Mouse (Mus musculus) activated CD4-positive, CD25-positive, alpha-beta regulatory T cell, adult 9 weeks (primary cell): ENCODE measurements around the gene LTO1. TPM values are rescaled to one million over a fixed set of nuclear protein-coding genes. Genes with fewer than 3 reads are reported as not detected.

Experiments
- polyA plus RNA-seq: library from polyadenylated mRNA; unstranded; fragments of 100-300 nt; shearing (Covaris generic); gene quantifications from one replicate; pipeline ENCODE4 v1.2.1, GENCODE M21; 2017

LTO1 gene
- polyA plus RNA-seq, result 29.3 TPM

DNA sequence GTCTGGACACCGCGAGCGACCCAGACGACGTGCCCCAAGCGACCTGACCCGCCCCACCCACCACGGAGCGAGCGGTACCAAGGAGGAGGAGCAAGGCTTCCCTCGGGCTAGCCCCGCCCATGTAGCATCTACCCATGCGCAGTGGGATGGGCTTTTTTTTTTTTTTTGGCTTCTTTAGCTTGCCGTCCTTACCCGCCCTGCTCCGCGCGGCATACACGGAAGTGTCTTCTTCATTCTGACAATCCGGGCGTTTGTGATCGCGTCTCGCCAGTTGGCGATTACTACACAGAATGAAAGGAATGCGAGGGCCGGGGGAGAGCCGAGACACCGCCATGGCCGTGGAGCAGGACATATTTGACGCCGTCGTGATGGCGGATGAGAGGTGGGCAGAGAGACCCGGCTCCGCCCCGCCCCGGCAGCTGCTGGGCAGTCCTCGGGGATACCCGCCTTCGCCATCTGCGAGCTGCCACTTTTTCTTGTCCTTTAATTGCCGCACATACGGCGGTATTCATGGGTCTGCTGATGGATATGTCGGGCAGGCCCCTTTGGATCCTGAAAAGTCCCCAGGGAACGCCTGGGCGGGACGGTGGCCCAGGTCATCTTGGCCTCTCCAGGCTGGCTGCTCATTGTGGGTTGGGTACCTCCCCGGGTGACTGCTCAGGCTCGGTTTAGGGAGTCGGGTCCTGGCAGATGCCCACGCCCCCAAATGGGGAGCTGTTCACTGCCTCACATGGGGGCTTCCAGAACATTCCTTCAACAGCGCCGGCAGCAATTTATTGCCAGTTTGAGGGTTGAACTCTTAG, at the start of gene LTO1:
LTO1 (plus strand) TSS at position 153 of the 803 bp plus-strand sequence.

GRCm38 (mm10) chr7:144896294-144897218, 18.3 kb upstream of the LTO1 start, which contains the start of gene Fgf15:
Gene Fgf15, plus strand, starts transcription at chr7:144896531.

GRCm38 (mm10) chr7:144939344-144940002, 24.6 kb downstream of the LTO1 start, which contains the start of gene Ccnd1:
Gene Ccnd1, minus strand, starts transcription at chr7:144939925.

Other genes starting within 250 kb of the LTO1 start
- gene Ano1, start 163.1 kb upstream of the LTO1 start, polyA plus RNA-seq, result not detected
- not detected for gene Fgf3, start 77.0 kb upstream of the LTO1 start, polyA plus RNA-seq
- not detected for gene Fgf4, start 67.7 kb upstream of the LTO1 start, polyA plus RNA-seq
- not detected for gene Fgf15, start 18.6 kb upstream of the LTO1 start, polyA plus RNA-seq
- 0.49 TPM for gene Ccnd1, start 24.8 kb downstream of the LTO1 start, polyA plus RNA-seq